Mouse (Mus musculus) R1 (cell line): ENCODE data around the gene Acmsd.
A peak's percentile ranks its signal among the peaks of the same experiment; 100 is the strongest.
"Not testable (repeated sequence)": the region's sequence is repeated elsewhere in the genome, so short reads cannot be mapped to it uniquely, and the experiment has no call there.

ENCODE experiments used
- DNase-seq: peaks from one replicate; pipeline ENCODE4 v3.0.0-alpha.2; 2018; ENCODE audit warnings: low read depth, low spot score

The Acmsd gene

GRCm38 (mm10) chr1:127729096-127729495, at the start of gene Acmsd:
Acmsd (plus strand) TSS chr1:127729413.
- DNase-seq, result no peak

GRCm38 (mm10) chr1:127679498-127680133, 49.6 kb upstream of the Acmsd start, which contains the start of gene Tmem163:
Tmem163 (minus strand) TSS chr1:127679548.
- peak; percentile 79 for DNase-seq

- peak; percentile 56 for DNase-seq
These were observed 32.7 kb upstream of the Acmsd start for GRCm38 (mm10) chr1:127696533-127696932.

GRCm38 (mm10) chr1:127702187-127702586, 27.0 kb upstream of the Acmsd start:
- peak; percentile 14 for DNase-seq

GRCm38 (mm10) chr1:127706269-127706668, 22.9 kb upstream of the Acmsd start:
- DNase-seq, result no peak

GRCm38 (mm10) chr1:127716441-127716840, 12.8 kb upstream of the Acmsd start:
- no peak for DNase-seq

- DNase-seq, result no peak
These were observed 10.9 kb upstream of the Acmsd start for GRCm38 (mm10) chr1:127718290-127718689.

- no peak for DNase-seq
These were observed 5.6 kb upstream of the Acmsd start for GRCm38 (mm10) chr1:127723596-127723995.

GRCm38 (mm10) chr1:127731086-127731485, 1.9 kb downstream of the Acmsd start:
- no peak for DNase-seq

- DNase-seq, result no peak
These were observed 3.2 kb downstream of the Acmsd start for GRCm38 (mm10) chr1:127732435-127732834.

GRCm38 (mm10) chr1:127732841-127733240, 3.6 kb downstream of the Acmsd start:
- DNase-seq, result no peak

GRCm38 (mm10) chr1:127735356-127735755, 6.1 kb downstream of the Acmsd start:
- DNase-seq, result no peak

GRCm38 (mm10) chr1:127750401-127751102, 21.3 kb downstream of the Acmsd start:
- no peak for DNase-seq

GRCm38 (mm10) chr1:127755806-127756205, 26.6 kb downstream of the Acmsd start:
- DNase-seq, result no peak

GRCm38 (mm10) chr1:127756331-127757163, 27.3 kb downstream of the Acmsd start:
- DNase-seq, result no peak

- DNase-seq, result not testable (repeated sequence)
These were observed 27.9 kb downstream of the Acmsd start for GRCm38 (mm10) chr1:127757164-127757545.

GRCm38 (mm10) chr1:127765468-127765867, 36.3 kb downstream of the Acmsd start:
- DNase-seq, result peak; percentile 31

- no peak for DNase-seq
These were observed 37.5 kb downstream of the Acmsd start for GRCm38 (mm10) chr1:127766741-127767140.

GRCm38 (mm10) chr1:127773198-127773802, 44.1 kb downstream of the Acmsd start:
- no peak for DNase-seq

GRCm38 (mm10) chr1:127773803-127774500, 44.7 kb downstream of the Acmsd start, which contains the start of gene Ccnt2:
Ccnt2 (plus strand) TSS chr1:127774164.
- peak; percentile 100 for DNase-seq

- peak; percentile 69 for DNase-seq
These were observed 45.3 kb downstream of the Acmsd start for GRCm38 (mm10) chr1:127774501-127774880.
